Mouse (Mus musculus) B cell, adult 2 months (primary cell): Measurements from ENCODE around the gene Gipr.
A peak's percentile ranks its signal among the peaks of the same experiment; 100 is the strongest.

Experiments used
- DNase-seq, 2 experiments: peaks; one replicate each; pipeline ENCODE4 v3.0.0; 2022

Gipr gene

DNA sequence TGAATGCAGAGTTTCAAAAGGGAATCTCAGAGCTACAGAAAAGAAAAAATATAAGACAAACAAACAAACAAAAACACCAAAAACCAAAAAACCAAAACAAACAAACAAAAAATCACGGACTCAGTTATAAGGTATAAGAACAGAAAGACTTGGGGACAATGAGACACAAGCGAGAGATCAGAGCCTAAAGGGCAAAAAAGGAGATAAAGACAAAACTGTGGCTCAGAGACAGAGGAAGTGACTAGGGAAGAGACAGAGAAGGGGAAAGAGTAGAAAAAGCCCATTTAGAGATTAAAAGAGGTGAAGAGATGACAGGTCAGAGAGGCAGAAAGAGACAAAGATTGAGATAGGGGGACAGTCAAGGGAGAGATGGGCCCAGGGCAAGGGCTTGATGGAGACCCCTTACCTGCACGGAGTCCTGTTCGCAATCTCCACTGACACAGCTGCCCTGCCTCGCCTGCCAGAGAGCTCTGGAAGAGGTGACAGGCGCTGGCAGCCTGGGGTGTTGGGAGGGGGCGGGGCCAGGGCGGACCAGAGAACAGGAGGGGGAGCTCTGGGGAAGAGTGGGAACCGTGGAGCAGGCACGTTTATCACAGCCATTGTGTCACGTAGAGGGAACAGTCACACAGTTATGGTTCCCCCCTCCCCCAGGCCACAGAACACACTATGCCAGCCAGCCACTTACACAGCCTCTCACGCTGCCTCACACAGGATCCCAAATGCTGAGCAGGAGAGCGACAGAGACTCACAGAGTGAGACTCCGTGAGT is at the start of gene Gipr:
Gene Gipr (minus strand): TSS at position 472 of the 768 bp plus-strand sequence.
- no peak for DNase-seq

DNA sequence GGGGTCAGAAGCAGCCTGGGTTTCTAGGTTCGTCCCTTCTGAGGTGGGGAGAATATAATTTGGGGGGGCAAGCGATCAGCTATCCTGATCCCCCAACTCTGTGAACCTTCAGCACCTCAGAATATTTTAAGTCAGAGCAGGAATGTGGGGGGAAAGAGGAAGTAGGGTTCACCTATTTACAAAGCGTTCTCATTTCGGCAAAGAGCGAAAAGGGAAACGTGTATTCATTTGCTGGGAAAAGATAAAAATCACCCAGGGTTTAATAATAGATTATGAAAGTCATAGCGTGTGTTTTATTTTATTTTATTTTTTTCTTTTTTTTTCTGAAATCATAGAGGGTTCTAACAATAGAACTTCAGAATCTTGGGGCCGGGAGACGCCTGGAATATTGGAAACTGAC is 49.0 kb upstream of the Gipr start:
- DNase-seq, result no peak

DNA sequence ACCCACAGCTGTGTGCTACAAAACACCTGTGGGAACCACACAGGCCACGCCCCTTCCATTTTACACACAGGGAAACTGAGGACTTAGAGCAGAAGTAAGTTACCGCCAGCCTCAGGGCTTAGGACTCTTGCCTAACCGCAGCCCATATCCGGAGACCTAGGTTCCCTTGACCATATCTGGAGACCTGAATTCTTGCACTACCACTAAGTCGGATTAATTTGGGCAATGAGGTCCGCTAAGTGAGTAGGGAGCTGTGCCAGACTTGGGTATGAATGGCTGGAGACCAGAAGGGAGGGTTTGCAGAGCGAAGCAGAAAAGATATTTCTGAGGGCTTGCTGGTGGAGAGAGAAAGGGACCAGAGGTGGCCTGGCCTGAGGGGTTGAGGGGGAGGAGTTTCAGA is 48.4 kb upstream of the Gipr start:
- DNase-seq, result no peak

DNA sequence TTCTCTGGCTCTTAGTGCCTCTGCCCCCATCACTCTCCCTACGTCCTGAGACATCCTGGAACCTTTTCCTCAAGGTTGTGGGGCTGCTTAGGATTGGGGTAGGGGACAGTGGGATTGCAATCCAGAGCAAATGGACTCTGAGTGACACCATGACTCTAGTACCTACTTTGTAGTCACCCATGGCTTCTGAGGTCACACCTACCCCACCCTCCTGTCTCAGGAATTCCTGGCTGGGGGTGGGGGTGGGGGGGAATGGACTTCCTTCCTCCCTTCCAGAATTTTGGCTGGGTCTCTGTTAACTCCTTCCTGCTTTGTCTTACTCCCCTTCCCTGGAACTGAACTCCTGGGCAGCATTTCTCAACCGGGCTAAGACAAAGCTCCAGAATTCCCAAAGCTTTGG is 47.5 kb upstream of the Gipr start:
- DNase-seq, result no peak

DNA sequence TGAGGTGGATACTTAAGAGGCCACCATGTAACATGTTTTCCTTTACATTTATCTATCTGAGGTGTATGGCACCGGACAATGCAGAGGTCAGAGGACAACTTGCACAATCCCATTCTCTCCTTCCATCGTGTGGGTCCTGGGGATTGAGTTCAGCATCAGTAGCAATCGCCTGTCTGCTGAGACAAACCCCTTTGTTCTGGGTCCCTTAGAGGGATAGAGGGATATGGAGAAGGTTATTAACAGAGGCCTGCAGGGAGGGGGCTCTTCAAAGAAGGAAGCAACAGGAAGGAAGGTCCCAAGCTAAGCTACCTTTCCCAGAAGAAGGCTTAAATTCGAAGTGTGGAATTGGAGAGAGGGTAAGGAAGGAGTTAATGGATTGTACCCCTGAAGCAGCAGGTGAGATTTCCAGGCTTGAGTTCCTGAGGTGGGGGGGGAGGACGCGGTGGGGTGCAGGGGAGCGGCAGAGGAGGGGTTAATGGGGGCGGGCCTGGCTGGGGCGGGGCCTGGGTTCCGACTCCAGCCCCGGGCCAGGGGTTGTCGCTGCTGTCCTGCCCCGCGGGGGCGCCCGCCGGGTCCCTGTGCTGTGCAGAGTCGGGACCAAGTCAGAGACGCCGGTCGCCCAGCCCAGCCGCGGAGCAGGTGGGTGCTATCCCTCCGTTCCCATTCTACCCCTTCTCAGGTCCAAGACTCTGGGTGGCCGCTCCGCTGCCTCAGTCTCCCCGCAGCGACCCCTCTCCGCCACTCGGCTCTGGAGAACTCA is 46.2 kb upstream of the Gipr start, which contains the start of gene Gpr4:
Gene Gpr4 (plus strand): TSS at position 543 of the 760 bp plus-strand sequence.
- DNase-seq, result peak in 1 of 2 experiments; percentile 27

DNA sequence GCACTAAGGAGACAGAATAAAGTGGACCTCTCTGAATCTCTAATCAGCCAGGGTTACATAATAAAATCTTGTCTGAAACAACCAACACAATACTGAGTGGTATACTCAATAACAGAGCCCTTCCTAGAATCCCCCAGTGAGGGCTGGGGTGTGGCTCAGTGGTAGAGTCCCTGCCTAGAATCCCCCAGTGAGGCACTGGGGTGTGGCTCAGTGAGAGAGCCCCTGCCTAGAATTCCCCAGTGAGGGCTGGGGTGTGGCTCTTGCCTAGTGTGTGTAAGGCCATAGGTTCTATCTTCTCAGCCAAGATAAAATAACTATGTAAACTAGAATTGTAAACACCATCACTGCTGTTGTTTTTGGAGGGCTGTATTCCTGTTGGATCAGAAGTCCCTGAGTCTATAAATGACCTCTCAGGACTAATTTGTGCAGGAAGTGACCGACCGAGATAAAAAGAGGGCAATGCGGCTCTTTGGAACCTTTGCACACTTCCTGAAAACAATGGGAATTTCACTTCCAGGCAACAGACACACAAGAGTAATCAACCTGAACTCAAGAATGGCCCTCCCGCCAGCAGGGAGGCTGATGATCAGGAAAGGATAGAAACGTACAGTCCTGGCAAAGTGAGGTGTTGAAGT is 45.2 kb upstream of the Gipr start:
- no peak for DNase-seq

DNA sequence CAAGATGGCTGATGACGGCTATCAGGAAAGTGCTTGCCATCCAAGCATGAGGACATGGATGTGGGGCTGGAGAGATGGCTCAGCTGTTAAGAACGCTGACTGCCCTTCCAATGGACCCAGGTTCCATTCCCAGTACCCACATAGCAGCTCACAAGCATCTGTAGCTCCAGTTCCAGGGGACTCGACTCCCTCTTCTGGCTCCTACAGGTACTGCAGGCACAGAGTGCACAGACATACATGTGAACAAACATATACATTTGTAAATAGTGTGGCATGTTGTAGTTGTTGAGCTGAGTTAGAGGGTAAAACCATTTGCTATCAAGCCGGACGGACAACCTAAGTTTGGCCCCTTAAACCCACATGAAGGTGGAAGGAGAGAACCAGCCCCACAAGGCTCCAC is 44.1 kb upstream of the Gipr start:
- peak; percentile 30 to 32 for DNase-seq

DNA sequence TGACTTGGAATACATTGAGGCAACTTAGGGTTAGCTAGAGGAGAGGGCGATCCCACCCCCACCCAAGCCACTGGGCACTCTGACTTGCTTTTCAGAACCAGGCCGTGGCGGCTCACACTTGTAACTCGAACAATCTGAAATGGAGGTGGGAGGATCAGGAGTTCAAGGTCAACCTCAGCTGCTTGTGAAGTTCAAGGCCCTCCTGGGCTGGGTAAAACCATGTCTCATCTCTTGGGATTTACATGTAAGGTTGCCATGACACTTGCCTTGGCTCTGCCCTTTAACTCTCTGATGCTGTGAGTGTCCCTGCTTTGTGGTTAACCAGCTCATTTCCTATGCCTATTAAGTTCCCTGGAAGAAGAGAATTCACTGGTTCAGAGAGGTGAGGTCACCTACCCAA is 43.6 kb upstream of the Gipr start:
- no peak for DNase-seq

DNA sequence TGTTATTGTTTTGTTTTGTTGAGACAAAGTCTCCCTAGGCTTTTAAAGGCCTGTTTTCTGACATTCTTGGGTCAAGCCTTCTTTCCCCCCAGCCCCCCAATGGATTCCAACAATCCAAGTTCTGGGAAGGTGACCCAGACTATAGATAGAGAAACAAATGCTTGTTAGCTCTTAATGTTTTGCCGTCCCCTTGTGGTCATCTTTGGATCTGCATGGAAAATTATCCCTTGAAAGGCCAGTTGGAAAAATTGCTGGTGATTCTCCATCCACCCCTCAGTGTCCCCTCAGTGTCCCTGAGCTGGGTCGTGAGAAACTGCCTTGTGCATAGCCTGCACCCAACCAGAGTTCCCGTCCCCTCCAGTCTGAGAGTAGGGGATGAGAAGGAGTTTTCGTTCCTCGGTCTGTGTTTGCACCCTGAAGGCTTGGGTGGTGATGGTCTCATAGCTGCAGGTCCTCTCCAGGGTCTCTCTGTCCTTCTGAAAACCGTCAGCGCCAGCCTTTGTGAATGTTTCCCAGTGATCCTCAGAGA is 43.1 kb upstream of the Gipr start:
- no peak for DNase-seq

DNA sequence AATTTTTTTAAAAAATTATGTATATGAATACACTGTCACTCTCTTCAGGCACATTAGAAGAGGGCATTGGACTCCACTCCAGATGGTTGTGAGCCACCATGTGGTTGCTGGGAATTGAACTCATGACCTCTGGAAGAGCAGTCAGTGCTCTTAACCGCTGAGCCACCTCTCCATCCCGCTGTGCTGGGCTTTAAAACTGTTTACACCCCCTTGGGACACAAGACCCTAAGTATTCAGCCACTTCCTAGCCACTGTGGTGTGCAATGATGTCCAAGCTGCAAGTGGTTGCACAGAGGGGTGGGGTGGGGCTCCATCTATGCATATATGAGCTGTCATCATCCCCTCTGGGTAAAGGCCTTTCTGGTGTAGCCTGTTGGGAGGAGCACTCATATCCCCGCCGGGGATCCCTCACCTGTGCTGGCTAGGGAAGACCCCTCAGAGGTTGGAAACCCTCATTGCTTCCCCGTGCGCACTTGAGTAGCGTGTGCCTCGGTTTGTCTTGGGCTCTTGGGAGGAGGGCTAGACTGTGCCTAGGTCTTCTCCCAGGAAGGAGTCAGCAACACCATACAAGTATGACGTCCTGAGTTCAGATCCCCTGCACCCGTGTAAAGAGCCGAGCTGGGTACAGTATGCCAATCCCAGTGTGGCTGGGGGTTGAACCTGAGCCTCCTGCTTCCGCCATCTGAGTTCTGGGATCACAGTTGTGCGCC is 42.4 kb upstream of the Gipr start:
- DNase-seq, result no peak

DNA sequence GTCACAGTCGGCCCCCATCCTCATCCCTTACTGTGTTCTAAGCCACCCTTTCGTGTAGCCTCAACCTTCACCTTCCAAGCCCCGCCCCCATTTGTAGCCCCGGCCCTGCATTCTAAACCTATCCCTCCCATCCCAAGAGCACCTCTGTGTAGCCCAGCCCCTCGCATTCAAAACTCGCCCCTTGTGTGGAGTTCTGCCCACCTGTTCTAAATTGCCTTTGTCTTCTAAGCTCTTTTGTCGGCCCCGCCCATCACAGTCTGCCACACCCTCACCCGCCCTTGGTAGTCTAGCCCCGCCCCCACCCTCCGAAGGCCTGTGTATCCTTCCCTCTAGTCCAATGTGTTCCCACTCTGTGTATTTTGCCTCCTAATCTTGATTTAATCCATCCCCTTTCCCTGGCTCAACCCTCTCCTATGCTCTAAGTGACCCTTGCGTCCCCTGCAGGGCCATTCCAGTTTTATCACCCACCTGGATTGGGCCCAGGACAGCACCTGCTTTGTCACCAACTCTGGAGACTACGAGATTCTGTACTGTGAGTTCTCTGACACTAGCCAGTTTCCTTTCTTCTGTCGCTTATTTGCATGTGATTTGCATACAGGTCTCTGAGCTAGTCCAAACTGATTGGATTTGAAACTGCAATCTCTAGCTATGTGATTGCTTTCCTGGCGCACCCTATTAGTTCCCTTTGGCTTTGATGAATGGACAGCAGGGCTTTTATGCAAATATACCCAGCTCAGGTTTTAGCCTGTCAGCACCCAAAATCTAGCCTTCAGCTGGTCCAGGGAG is 36.3 kb upstream of the Gipr start:
- no peak for DNase-seq

DNA sequence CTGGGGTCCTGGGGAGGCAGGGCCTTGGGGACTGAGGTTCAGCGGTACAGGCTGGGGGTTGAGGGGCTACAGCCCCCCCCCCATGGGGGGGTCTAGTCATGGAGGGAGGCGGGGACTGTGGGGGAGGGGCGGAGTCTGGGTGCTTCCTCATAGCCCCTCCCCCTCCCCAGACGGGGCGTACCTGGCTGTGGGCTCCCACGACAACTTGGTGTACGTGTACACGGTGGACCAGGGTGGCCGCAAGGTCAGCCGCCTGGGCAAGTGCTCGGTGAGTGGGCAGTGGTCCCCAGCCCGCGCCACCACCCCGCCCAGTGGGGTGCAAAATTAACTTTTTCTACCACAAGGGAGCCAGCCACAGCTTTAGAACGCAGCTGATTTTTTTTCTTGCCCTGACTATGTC is 35.7 kb upstream of the Gipr start:
- no peak for DNase-seq

DNA sequence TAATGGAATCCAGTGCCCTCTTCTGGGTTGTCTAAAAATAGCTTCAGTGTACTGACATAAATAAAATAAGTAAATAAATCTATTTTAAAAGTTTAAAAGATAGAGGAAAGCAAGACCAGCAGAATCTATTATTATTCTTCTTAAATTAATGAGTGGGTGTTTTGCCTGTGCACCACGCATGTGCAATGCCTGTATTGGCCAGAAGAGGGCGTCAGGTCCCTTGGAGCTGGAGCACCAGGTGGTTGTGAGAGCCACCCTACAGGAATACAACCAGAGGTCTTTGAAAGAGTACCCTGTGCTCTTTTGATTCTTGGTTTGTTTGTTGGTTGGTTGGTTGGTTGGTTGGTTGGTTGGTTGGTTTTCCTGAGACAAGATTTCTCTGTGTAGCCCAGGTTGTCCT is 32.1 kb upstream of the Gipr start:
- DNase-seq, result peak; percentile 77

DNA sequence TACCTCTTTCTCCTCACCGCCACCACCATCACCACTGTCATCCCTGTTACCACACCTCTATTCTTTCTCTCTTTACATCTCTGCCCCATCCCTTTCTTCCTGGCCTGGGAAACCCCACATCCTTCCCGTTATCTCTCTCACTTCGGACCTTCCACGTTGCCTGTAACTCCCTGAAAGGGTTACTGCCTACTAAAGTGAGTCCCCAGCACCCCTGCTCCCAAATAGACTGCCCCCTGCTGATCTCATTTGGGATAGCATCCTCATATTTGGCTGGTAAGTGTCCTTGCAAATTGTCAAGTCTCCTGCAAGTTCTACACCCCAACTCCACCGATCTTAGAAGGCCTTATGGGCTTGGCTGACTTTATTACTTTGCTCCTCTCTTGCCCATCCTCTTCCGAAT is 30.7 kb upstream of the Gipr start:
- peak; percentile 66 to 71 for DNase-seq

DNA sequence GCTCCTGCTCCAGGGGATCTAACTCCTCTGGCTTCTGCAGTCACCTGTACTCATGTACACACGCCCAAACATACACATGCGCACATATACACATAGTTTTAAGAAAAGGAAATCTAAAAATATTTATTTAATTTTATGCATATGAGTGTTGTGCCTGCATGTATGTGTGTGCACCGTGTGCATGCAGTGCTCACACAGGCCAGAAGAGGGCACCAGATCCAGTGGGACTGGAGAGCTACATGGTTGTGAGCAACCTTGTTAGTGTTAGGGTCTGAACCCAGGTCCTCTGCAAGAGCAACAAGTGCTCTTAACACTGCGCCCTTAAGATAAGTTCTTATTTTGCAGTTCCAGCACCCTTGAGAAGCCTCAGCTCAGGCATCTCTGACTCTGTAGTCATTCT is 28.7 kb upstream of the Gipr start:
- DNase-seq, result peak; percentile 42 to 43

DNA sequence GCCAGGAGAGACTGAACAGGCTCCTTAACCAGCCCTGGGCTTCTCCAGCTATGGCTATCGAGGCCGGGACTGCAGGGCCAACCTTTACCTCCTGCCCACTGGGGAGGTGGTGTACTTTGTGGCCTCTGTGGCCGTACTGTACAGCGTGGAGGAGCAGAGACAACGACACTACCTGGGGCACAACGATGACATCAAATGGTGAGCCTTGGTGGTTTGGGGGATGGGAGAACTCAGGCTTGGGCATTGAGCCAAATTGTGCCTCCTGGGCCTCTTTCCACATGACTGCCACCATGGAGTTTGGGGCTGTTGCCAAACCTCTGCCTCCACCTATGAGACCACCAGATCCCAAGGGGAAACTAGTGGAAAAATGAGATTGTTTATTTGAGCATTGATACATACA is 18.8 kb upstream of the Gipr start:
- DNase-seq, result no peak

DNA sequence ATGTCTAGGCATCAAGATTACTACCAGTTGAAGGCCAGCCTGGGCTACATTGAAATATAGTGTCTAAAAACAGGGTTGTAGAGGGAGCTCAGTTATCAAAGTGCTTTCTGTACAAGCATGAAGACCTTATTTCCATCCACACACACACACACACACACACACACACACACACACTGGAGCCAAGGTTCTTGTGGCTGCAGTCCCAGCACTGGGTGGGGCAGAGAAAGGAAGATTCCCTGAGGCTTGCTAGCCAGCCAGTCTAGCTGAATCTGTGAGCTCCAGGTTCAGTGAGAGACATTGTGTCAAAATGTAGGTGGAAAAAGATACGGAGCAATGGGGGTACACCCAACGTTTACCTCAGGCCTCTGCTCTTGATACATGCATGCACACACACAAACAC is 18.3 kb upstream of the Gipr start:
- DNase-seq, result no peak

DNA sequence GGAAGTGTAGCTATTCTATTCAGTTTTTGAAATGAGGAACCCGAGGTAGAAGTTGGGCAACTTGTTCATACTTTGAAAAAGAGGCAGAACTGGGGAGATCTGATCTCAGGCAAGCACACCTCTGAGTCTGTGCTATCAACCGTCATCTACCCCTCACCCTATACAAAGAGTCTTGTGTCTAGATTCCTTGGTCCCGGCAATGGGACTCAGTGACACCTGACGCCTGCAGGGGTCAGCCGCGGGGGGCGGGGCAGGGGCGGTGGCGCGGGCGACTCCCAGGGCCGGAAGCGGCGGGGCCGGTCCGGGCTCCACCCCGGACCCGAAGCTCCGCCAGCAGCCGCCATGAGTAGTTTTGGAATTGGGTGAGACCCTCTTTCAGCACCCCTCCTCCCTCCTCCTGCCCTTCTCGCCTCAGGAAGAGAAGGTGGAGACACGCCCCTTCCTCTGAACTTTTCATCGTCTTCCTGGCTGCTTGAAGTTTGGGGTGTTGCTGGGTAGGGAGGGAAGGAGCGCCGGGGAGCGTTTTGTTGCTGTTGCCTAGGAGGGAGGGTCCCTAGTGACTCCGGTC is 15.0 kb upstream of the Gipr start:
- DNase-seq, result peak; percentile 44 to 50

DNA sequence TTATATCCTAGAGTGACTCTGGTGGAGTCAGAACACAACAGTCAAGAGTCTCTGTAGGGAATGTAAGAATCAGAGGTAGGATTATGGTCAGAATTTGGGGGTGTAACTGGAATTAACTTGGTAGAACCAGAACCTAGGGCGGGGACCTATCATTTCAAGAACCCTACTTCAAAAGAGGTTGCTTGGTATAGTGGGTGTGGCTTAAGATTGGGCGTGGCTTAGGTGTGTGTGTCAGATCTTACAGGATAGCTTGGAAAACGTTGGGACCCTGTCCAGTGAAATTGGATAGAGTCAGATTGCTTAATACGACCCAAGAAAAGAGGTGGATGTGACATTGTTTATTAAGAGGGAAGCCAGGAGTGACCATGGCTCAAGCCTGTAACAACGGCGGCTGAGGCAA is 14.0 kb upstream of the Gipr start:
- peak; percentile 31 to 32 for DNase-seq

DNA sequence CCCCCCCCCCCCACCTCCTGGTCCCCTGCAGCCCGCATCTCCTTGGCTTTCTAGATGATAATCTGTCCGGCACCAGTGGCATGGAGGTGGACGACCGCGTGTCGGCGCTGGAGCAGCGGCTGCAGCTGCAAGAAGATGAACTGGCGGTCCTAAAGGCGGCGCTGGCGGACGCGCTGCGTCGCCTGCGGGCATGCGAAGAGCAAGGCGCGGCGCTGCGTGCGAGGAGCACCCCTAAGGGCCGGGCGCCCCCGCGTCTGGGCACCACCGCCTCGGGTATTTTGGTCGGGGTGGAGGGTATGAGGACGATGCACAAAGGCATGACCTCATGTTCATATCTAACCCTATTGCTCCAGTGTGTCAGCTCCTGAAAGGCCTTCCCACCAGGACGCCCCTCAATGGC is 13.2 kb upstream of the Gipr start:
- DNase-seq, result peak; percentile 76 to 77

DNA sequence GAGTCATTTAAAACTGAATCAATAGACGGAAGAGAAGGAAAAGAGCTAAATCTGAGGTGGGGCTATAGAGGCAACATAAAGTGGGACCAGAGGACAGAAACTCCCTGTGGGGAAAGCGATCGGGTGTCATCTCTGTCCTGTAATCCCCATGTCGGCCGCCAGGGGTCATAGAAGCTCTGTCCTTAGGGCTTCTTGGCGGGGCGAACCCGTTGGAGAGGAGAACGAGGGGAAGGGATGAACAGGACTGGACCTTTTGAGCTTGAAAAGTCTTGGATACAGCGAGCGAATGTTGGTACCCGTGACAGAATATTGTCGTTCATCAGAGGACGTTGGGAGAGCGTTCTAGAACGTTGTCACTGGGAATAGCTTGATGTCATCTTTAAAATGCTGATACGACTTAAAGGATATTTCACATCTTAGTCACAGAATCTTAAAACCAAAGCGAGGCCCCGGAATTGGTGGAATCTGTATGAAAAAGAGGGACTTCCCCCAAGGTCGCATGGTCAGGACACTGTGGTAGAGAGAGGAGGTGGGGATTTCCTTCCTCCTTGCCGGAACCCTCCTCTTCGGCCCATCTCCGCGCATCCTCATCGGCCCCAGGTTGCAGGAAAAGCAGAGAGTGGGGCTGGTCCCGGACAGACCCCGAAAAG is 12.6 kb upstream of the Gipr start:
- DNase-seq, result peak; percentile 89 to 91
